Mouse (Mus musculus) MEL (cell line): ENCODE measurements around the gene Safb2. TPM values are rescaled to one million over a fixed set of nuclear protein-coding genes. Genes with fewer than 3 reads are reported as not detected.
"Not testable (repeated sequence)": the region's sequence is repeated elsewhere in the genome, so short reads cannot be mapped to it uniquely, and the experiment has no call there.

ENCODE experiments used
- DNase-seq: peaks from one replicate; pipeline ENCODE4 v3.0.0; 2011; ENCODE audit warnings: low read depth, low spot score
- H3K27ac ChIP-seq: 2 replicates; pipeline ENCODE4 v1.5.1; 2012; ENCODE audit warnings: low read depth, mild to moderate bottlenecking, control low read depth, low read length, moderate library complexity; ENCODE audit not compliant: control insufficient read depth
- H3K27me3 ChIP-seq, 2 experiments: fragments of 150-350 bp in 1 of 2; sonication (generic) in 1 of 2; 2 replicates each; pipeline ENCODE4 v1.6.1; 2012; ENCODE audit warnings: low read length in 2 of 2, mild to moderate bottlenecking in 2 of 2, improper control_type of control experiment in 1 of 2, moderate library complexity in 1 of 2; ENCODE audit not compliant: insufficient read depth in 2 of 2, control insufficient read depth in 1 of 2
- H3K36me3 ChIP-seq, 2 experiments: 2 replicates each; pipeline ENCODE4 v1.6.1; 2012 to 2014; ENCODE audit warnings: low read length in 2 of 2, improper control_type of control experiment in 1 of 2, inconsistent platforms in 1 of 2, mild to moderate bottlenecking in 1 of 2; ENCODE audit not compliant: insufficient read depth in 2 of 2, control insufficient read depth in 1 of 2
- H3K4me1 ChIP-seq, 2 experiments: fragments of 150-350 bp in 1 of 2; sonication (generic) in 1 of 2; 2 replicates each; pipeline ENCODE4 v1.6.1; 2012; ENCODE audit warnings: low read length in 2 of 2, improper control_type of control experiment in 1 of 2, mild to moderate bottlenecking in 1 of 2; ENCODE audit not compliant: insufficient read depth in 2 of 2, control insufficient read depth in 1 of 2
- H3K4me3 ChIP-seq, 2 experiments: fragments of 150-350 bp in 1 of 2; sonication (generic) in 1 of 2; 2 replicates each; pipeline ENCODE4 v1.5.1; 2012; ENCODE audit warnings: low read depth in 2 of 2, low read length in 2 of 2, mild to moderate bottlenecking in 2 of 2, moderate library complexity in 2 of 2, control low read depth in 1 of 2, improper control_type of control experiment in 1 of 2; ENCODE audit not compliant: control insufficient read depth in 1 of 2, insufficient read depth in 1 of 2
- H3K79me2 ChIP-seq: 2 replicates; pipeline ENCODE4 v1.6.1; 2012; ENCODE audit warnings: mild to moderate bottlenecking, low read length, moderate library complexity; ENCODE audit not compliant: control insufficient read depth, poor library complexity, insufficient read depth
- H3K9ac ChIP-seq: 2 replicates; pipeline ENCODE4 v1.6.1; 2012; ENCODE audit warnings: low read depth, mild to moderate bottlenecking, control low read depth, low read length, moderate library complexity; ENCODE audit not compliant: control insufficient read depth, poor library complexity, severe bottlenecking
- H3K9me3 ChIP-seq: fragments of 150-350 bp; sonication (generic); replicated peaks from 2 replicates; pipeline ENCODE4 v1.6.1; 2012; ENCODE audit warnings: mild to moderate bottlenecking, low read length, improper control_type of control experiment, moderate library complexity; ENCODE audit not compliant: insufficient read depth
- CHD1 ChIP-seq: IDR thresholded peaks from 2 replicates; pipeline ENCODE4 v1.6.1; 2012; ENCODE audit warnings: low read depth, mild to moderate bottlenecking, inconsistent platforms, low read length, improper control_type of control experiment
- CTCF ChIP-seq, 3 experiments: IDR thresholded peaks in 2 of 3; conservative IDR thresholded peaks in 1 of 3; 2 replicates each; pipeline ENCODE4 v1.5.1; 2011 to 2012; ENCODE audit warnings: low read length in 3 of 3, low read depth in 2 of 3, mild to moderate bottlenecking in 2 of 3, improper control_type of control experiment in 1 of 3, inconsistent platforms in 1 of 3, mixed read lengths in 1 of 3, moderate library complexity in 1 of 3; ENCODE audit not compliant: control insufficient read depth in 1 of 3, insufficient read depth in 1 of 3, poor library complexity in 1 of 3, severe bottlenecking in 1 of 3
- E2F4 ChIP-seq: IDR thresholded peaks from 2 replicates; pipeline ENCODE4 v1.6.1; 2011; ENCODE audit warnings: low read depth, low read length, improper control_type of control experiment, borderline replicate concordance
- GABPA ChIP-seq: IDR thresholded peaks from 2 replicates; pipeline ENCODE4 v1.6.1; 2012; ENCODE audit warnings: low read depth, mild to moderate bottlenecking, inconsistent platforms, low read length, improper control_type of control experiment, moderate library complexity
- GATA1 ChIP-seq: IDR thresholded peaks from 2 replicates; pipeline ENCODE4 v1.6.1; 2011; ENCODE audit warnings: low read depth, low read length, improper control_type of control experiment
- MAFK ChIP-seq: IDR thresholded peaks from 2 replicates; pipeline ENCODE4 v1.6.1; 2011; ENCODE audit warnings: low read depth, mild to moderate bottlenecking, low read length, improper control_type of control experiment, borderline replicate concordance
- MAX ChIP-seq: IDR thresholded peaks from 2 replicates; pipeline ENCODE4 v1.6.1; 2011; ENCODE audit warnings: low read length, improper control_type of control experiment
- MEF2A ChIP-seq: IDR thresholded peaks from 2 replicates; pipeline ENCODE4 v1.6.1; 2014; ENCODE audit warnings: low read depth, mild to moderate bottlenecking, inconsistent platforms, low read length, improper control_type of control experiment; ENCODE audit not compliant: poor library complexity, insufficient replicate concordance, severe bottlenecking; ENCODE audit errors: extremely low read depth
- MXI1 ChIP-seq: IDR thresholded peaks from 2 replicates; pipeline ENCODE4 v1.6.1; 2011; ENCODE audit warnings: mild to moderate bottlenecking, low read depth, low read length, improper control_type of control experiment
- MYC ChIP-seq: IDR thresholded peaks from 2 replicates; pipeline ENCODE4 v1.6.1; 2011; ENCODE audit warnings: low read depth, mild to moderate bottlenecking, low read length, improper control_type of control experiment, moderate library complexity
- NELFE ChIP-seq: IDR thresholded peaks from 2 replicates; pipeline ENCODE4 v1.6.1; 2011; ENCODE audit warnings: low read depth, low read length, improper control_type of control experiment
- NRF1 ChIP-seq: IDR thresholded peaks from 2 replicates; pipeline ENCODE4 v1.6.1; 2014; ENCODE audit warnings: low read depth, mild to moderate bottlenecking, inconsistent platforms, low read length, improper control_type of control experiment, moderate library complexity; ENCODE audit not compliant: poor library complexity, insufficient read depth, severe bottlenecking
- POLR2A ChIP-seq, 2 experiments: IDR thresholded peaks; 2 replicates each; pipeline ENCODE4 v1.6.1; 2011 to 2012; ENCODE audit warnings: low read length in 2 of 2, mild to moderate bottlenecking in 2 of 2, control low read depth in 1 of 2, improper control_type of control experiment in 1 of 2, low read depth in 1 of 2, moderate library complexity in 1 of 2; ENCODE audit not compliant: control insufficient read depth in 1 of 2, insufficient read depth in 1 of 2, poor library complexity in 1 of 2
- POLR2AphosphoS2 ChIP-seq: IDR thresholded peaks from 2 replicates; pipeline ENCODE4 v1.6.1; 2011; ENCODE audit warnings: low read length, improper control_type of control experiment
- POLR2AphosphoS5 ChIP-seq: IDR thresholded peaks from 2 replicates; pipeline ENCODE4 v1.6.1; 2012; ENCODE audit warnings: low read depth, borderline replicate concordance, mild to moderate bottlenecking, inconsistent platforms, low read length, moderate library complexity, mixed read lengths
- TBP ChIP-seq: IDR thresholded peaks from 2 replicates; pipeline ENCODE4 v1.8.0; 2011; ENCODE audit warnings: low read depth, low read length, improper control_type of control experiment
- ZC3H11A ChIP-seq: IDR thresholded peaks from 2 replicates; pipeline ENCODE4 v1.6.1; 2012; ENCODE audit warnings: low read depth, mild to moderate bottlenecking, inconsistent platforms, low read length, improper control_type of control experiment
- polyA plus RNA-seq, 2 experiments: library from polyadenylated mRNA; stranded (reverse) in 1 of 2; unstranded in 1 of 2; fragments of >175 nt in 1 of 2; fragments of >200 nt in 1 of 2; gene quantifications; 2 replicates each; pipeline versions ENCODE4 v1.2.1 to v1.2.4; 2012; ENCODE audit warnings: low replicate concordance in 2 of 2, low read depth in 1 of 2; ENCODE audit not compliant: insufficient read length in 2 of 2, insufficient read depth in 1 of 2, missing spikeins in 1 of 2
- total RNA-seq: library from RNA; depleted of rRNA; stranded (reverse); fragments of 300-350 nt; gene quantifications from 2 replicates; pipeline ENCODE4 v1.2.3, GENCODE M21; 2012

Safb2 gene
- total and polyA plus RNA-seq, 3 experiments: 61.6 to 741 (median 217) TPM

GRCm38 (mm10) chr17:56614391-56615135 lies 30.2 kb upstream of the Safb2 start (continued):
- TF ChIP-seq E2F4 (no peak), MYC (no peak), GABPA (no peak), POLR2AphosphoS2 (peak; percentile 99), NRF1 (no peak), MAFK (no peak), ZC3H11A (no peak), MEF2A (no peak), CTCF (IDR thresholded peaks at IDR 0.05 in 2 of 3, conservative IDR thresholded peaks at IDR 0.05 in 1 of 3; ENCODE audit: control insufficient read depth in 1 of 3, insufficient read depth in 1 of 3, low read depth in 2 of 3, low read length in 3 of 3, poor library complexity in 1 of 3, severe bottlenecking in 1 of 3) (no peak; a peak in 1 of 6 replicates), GATA1 (no peak), CHD1 (0 out of 2 replicates have a peak, but pooled peaks have one; percentile 38), POLR2A (IDR thresholded peaks at IDR 0.05; ENCODE audit: control insufficient read depth in 1 of 2, insufficient read depth in 1 of 2, low read depth in 1 of 2, low read length in 2 of 2, poor library complexity in 1 of 2) (peak in 1 of 2 experiments; percentile 68; a peak in 1 of 4 replicates), TBP (no peak), MXI1 (0 out of 2 replicates have a peak, but pooled peaks have one; percentile 14), NELFE (no peak)

GRCm38 (mm10) chr17:56613893-56614292 lies 29.5 kb upstream of the Safb2 start:
- H3K79me2 ChIP-seq: peaks cover 27% of the 10 kb centered on the region
- H3K9ac ChIP-seq: peak overlapping the region; percentile 77
- H3K4me3 ChIP-seq: peak overlapping the region; percentile 66 to 68
- H3K4me1 ChIP-seq: peaks cover 0 to 13% of the 10 kb centered on the region in 2 experiments; a peak in 2 of 4 replicates
- not testable (repeated sequence) for H3K9me3 ChIP-seq, H3K27me3 ChIP-seq, H3K36me3 ChIP-seq
- peak; percentile 73 for DNase-seq
- H3K27ac ChIP-seq: peak overlapping the region; percentile 65
- TF ChIP-seq MXI1 (peak; percentile 63; the same call in 1 of the 2 replicates), NELFE (peak; percentile 58; the same call in 1 of the 2 replicates), MYC (peak; percentile 54; the same call in 1 of the 2 replicates), POLR2AphosphoS5 (0 out of 2 replicates have a peak, but pooled peaks have one; percentile 32), MAX (peak; percentile 43; the same call in 1 of the 2 replicates)
